Mouse (Mus musculus) cerebellum, adult 2 months (tissue): ENCODE measurements around the gene Cwc25.

Source experiments
- CTCF ChIP-seq: fragments of 200-500 bp; IDR thresholded peaks from 2 replicates; pipeline ENCODE4 v1.5.1; 2011; ENCODE audit warnings: low read depth, mild to moderate bottlenecking, control low read depth, low read length, moderate library complexity, borderline replicate concordance; ENCODE audit not compliant: insufficient read depth
- POLR2A ChIP-seq: fragments of 200-500 bp; IDR thresholded peaks from 2 replicates; pipeline ENCODE4 v1.6.1; 2011; ENCODE audit warnings: low read length, control low read depth, borderline replicate concordance; ENCODE audit not compliant: insufficient read depth

DNA sequence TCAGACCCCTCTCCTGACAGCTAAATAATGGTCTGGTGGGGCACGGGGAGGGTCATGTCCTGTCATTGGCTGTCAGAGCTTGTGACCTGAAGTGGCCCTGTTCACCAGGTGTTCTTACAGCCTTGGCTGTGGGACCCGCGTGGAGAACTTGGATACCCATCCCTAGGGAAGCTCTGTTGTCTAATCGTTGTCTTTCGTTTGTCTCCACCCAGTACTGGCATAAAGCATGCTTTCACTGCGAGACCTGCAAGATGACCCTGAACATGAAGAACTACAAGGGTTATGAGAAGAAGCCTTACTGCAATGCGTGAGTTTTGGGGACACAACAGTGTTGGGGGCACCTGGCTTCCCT lies 40.2 kb upstream of the Cwc25 start:
- TF ChIP-seq POLR2A = no peak
- no peak for TF ChIP-seq CTCF
